Mouse (Mus musculus): ENCODE data around the gene Cbl. TPM values are rescaled to one million over a fixed set of nuclear protein-coding genes. Genes with fewer than 3 reads are reported as not detected.

The Cbl gene
- polyA plus RNA-seq (2014; fragmentation: Nextera tagmentation; extraction: Ambion mirVana): 12.0 and 12.7 TPM in 2 replicates

GRCm38 (mm10) chr9:44233802-44234478, at the start of gene Cbl:
Cbl (minus strand) TSS chr9:44234049.
- Histone ChIP-seq H3K4me3 (ENCODE audit: low read depth, low read length) (peak within 1 kb of the TSS; percentile 91), H3K27ac (ENCODE audit: low read depth, low read length) (peak within 1 kb of the TSS; percentile 94), H3K9ac (ENCODE audit: low read depth, low read length) (peak within 1 kb of the TSS; percentile 90), H3K4me2 (peak within 1 kb of the TSS; percentile 85), H3K4me1 (replicated peaks; ENCODE audit: control insufficient read depth, insufficient read depth, low read length) (peaks cover 15% of the 10 kb centered on the region), H3K36me3 (ENCODE audit: control insufficient read depth, insufficient read depth, low read length) (no peaks in the 10 kb centered on the region), H3K27me3 (replicated peaks; ENCODE audit: control insufficient read depth, insufficient read depth, low read length) (no peaks in the 10 kb centered on the region), H3K9me3 (ENCODE audit: control insufficient read depth, low read length) (no peaks in the 10 kb centered on the region)
- DNase-seq (ENCODE audit: low spot score) (peak; percentile 99), ATAC-seq (replicated peaks; ENCODE audit: low FRiP score) (peak; percentile 92)
- under 1% methylated on average over 72 of the region's 76 CpGs for WGBS

GRCm38 (mm10) chr9:44283183-44283582, 49.3 kb upstream of the Cbl start:
- Histone ChIP-seq H3K27ac (ENCODE audit: low read depth, low read length) (no peak overlapping the region), H3K9me3 (ENCODE audit: control insufficient read depth, low read length) (no peaks in the 10 kb centered on the region), H3K9ac (ENCODE audit: low read depth, low read length) (no peak overlapping the region), H3K27me3 (replicated peaks; ENCODE audit: control insufficient read depth, insufficient read depth, low read length) (peaks cover 10% of the 10 kb centered on the region), H3K4me3 (ENCODE audit: low read depth, low read length) (no peak overlapping the region), H3K4me1 (replicated peaks; ENCODE audit: control insufficient read depth, insufficient read depth, low read length) (peaks cover 18% of the 10 kb centered on the region), H3K4me2 (no peak overlapping the region), H3K36me3 (ENCODE audit: control insufficient read depth, insufficient read depth, low read length) (peaks cover 5% of the 10 kb centered on the region; the same call in 1 of the 2 replicates)
- WGBS: 54% methylated on average over 5 of the region's 5 CpGs
- DNase-seq (ENCODE audit: low spot score) (no peak), ATAC-seq (replicated peaks; ENCODE audit: low FRiP score) (no peak)

GRCm38 (mm10) chr9:44269973-44270372, 36.1 kb upstream of the Cbl start:
- Histone ChIP-seq H3K4me2 (no peak overlapping the region), H3K36me3 (ENCODE audit: control insufficient read depth, insufficient read depth, low read length) (peaks cover 9% of the 10 kb centered on the region; the same call in 1 of the 2 replicates), H3K4me1 (replicated peaks; ENCODE audit: control insufficient read depth, insufficient read depth, low read length) (peaks cover 13% of the 10 kb centered on the region), H3K9ac (ENCODE audit: low read depth, low read length) (no peak overlapping the region), H3K9me3 (ENCODE audit: control insufficient read depth, low read length) (no peaks in the 10 kb centered on the region), H3K4me3 (ENCODE audit: low read depth, low read length) (no peak overlapping the region), H3K27me3 (replicated peaks; ENCODE audit: control insufficient read depth, insufficient read depth, low read length) (no peaks in the 10 kb centered on the region), H3K27ac (ENCODE audit: low read depth, low read length) (no peak overlapping the region)
- WGBS: 93% methylated on average over 4 of the region's 4 CpGs
- DNase-seq (ENCODE audit: low spot score) (no peak), ATAC-seq (replicated peaks; ENCODE audit: low FRiP score) (no peak)

- DNase-seq (ENCODE audit: low spot score) (no peak), ATAC-seq (replicated peaks; ENCODE audit: low FRiP score) (no peak)
- H3K4me1 ChIP-seq (replicated peaks; ENCODE audit: control insufficient read depth, insufficient read depth, low read length): peaks cover 13% of the 10 kb centered on the region
- H3K27me3 ChIP-seq (replicated peaks; ENCODE audit: control insufficient read depth, insufficient read depth, low read length): no peaks in the 10 kb centered on the region
- peak overlapping the region; percentile 85; the same call in 1 of the 2 replicates for H3K4me2 ChIP-seq
- WGBS: 69% methylated on average over 3 of the region's 3 CpGs
- no peaks in the 10 kb centered on the region for H3K9me3 ChIP-seq (ENCODE audit: control insufficient read depth, low read length)
- peak overlapping the region; percentile 81; the same call in 1 of the 2 replicates for H3K27ac ChIP-seq (ENCODE audit: low read depth, low read length)
- H3K36me3 ChIP-seq (ENCODE audit: control insufficient read depth, insufficient read depth, low read length): peaks cover 1% of the 10 kb centered on the region; the same call in 1 of the 2 replicates
- H3K4me3 ChIP-seq (ENCODE audit: low read depth, low read length): no peak overlapping the region
- no peak overlapping the region for H3K9ac ChIP-seq (ENCODE audit: low read depth, low read length)
These were observed 35.2 kb upstream of the Cbl start for GRCm38 (mm10) chr9:44269077-44269476.

GRCm38 (mm10) chr9:44268432-44268831, 34.6 kb upstream of the Cbl start, which contains the start of gene Nlrx1:
Nlrx1 (minus strand) TSS chr9:44268599.
- DNase-seq (ENCODE audit: low spot score): peak; percentile 48
- no peaks in the 10 kb centered on the region for H3K9me3 ChIP-seq (ENCODE audit: control insufficient read depth, low read length)
- H3K27ac ChIP-seq (ENCODE audit: low read depth, low read length): peak within 1 kb of the TSS; percentile 81
- H3K36me3 ChIP-seq (ENCODE audit: control insufficient read depth, insufficient read depth, low read length): no peaks in the 10 kb centered on the region; the same call in 1 of the 2 replicates
- H3K4me3 ChIP-seq (ENCODE audit: low read depth, low read length): peak within 1 kb of the TSS; percentile 62
- H3K4me2 ChIP-seq: peak within 1 kb of the TSS; percentile 85
- H3K27me3 ChIP-seq (replicated peaks; ENCODE audit: control insufficient read depth, insufficient read depth, low read length): no peaks in the 10 kb centered on the region
- peak; percentile 74 for ATAC-seq (replicated peaks; ENCODE audit: low FRiP score)
- H3K4me1 ChIP-seq (replicated peaks; ENCODE audit: control insufficient read depth, insufficient read depth, low read length): peaks cover 13% of the 10 kb centered on the region
- WGBS: 44% methylated on average over 6 of the region's 6 CpGs
- H3K9ac ChIP-seq (ENCODE audit: low read depth, low read length): peak within 1 kb of the TSS; percentile 83

GRCm38 (mm10) chr9:44268027-44268360, 34.1 kb upstream of the Cbl start:
- WGBS: 4% methylated on average over 27 of the region's 28 CpGs
- H3K4me1 ChIP-seq (replicated peaks; ENCODE audit: control insufficient read depth, insufficient read depth, low read length): peaks cover 13% of the 10 kb centered on the region
- peak overlapping the region; percentile 85 for H3K4me2 ChIP-seq
- peak overlapping the region; percentile 81 for H3K27ac ChIP-seq (ENCODE audit: low read depth, low read length)
- H3K9ac ChIP-seq (ENCODE audit: low read depth, low read length): peak overlapping the region; percentile 83
- no peaks in the 10 kb centered on the region; the same call in 1 of the 2 replicates for H3K36me3 ChIP-seq (ENCODE audit: control insufficient read depth, insufficient read depth, low read length)
- no peaks in the 10 kb centered on the region for H3K9me3 ChIP-seq (ENCODE audit: control insufficient read depth, low read length)
- ATAC-seq (replicated peaks; ENCODE audit: low FRiP score) (peak; percentile 84), DNase-seq (ENCODE audit: low spot score) (peak; percentile 84)
- peak overlapping the region; percentile 62 for H3K4me3 ChIP-seq (ENCODE audit: low read depth, low read length)
- H3K27me3 ChIP-seq (replicated peaks; ENCODE audit: control insufficient read depth, insufficient read depth, low read length): no peaks in the 10 kb centered on the region

GRCm38 (mm10) chr9:44267319-44268026, 33.6 kb upstream of the Cbl start:
- Histone ChIP-seq H3K4me3 (ENCODE audit: low read depth, low read length) (peak overlapping the region; percentile 62), H3K4me1 (replicated peaks; ENCODE audit: control insufficient read depth, insufficient read depth, low read length) (peaks cover 13% of the 10 kb centered on the region), H3K27me3 (replicated peaks; ENCODE audit: control insufficient read depth, insufficient read depth, low read length) (no peaks in the 10 kb centered on the region), H3K9ac (ENCODE audit: low read depth, low read length) (peak overlapping the region; percentile 83), H3K36me3 (ENCODE audit: control insufficient read depth, insufficient read depth, low read length) (no peaks in the 10 kb centered on the region; the same call in 1 of the 2 replicates), H3K9me3 (ENCODE audit: control insufficient read depth, low read length) (no peaks in the 10 kb centered on the region), H3K27ac (ENCODE audit: low read depth, low read length) (peak overlapping the region; percentile 81), H3K4me2 (peak overlapping the region; percentile 85)
- DNase-seq (ENCODE audit: low spot score): no peak
- 15% methylated on average over 19 of the region's 23 CpGs for WGBS
- no peak for ATAC-seq (replicated peaks; ENCODE audit: low FRiP score)

- Histone ChIP-seq H3K36me3 (ENCODE audit: control insufficient read depth, insufficient read depth, low read length) (no peaks in the 10 kb centered on the region; the same call in 1 of the 2 replicates), H3K4me2 (no peak overlapping the region), H3K4me1 (replicated peaks; ENCODE audit: control insufficient read depth, insufficient read depth, low read length) (peaks cover 13% of the 10 kb centered on the region), H3K9me3 (ENCODE audit: control insufficient read depth, low read length) (no peaks in the 10 kb centered on the region), H3K27me3 (replicated peaks; ENCODE audit: control insufficient read depth, insufficient read depth, low read length) (no peaks in the 10 kb centered on the region), H3K27ac (ENCODE audit: low read depth, low read length) (no peak overlapping the region), H3K9ac (ENCODE audit: low read depth, low read length) (no peak overlapping the region), H3K4me3 (ENCODE audit: low read depth, low read length) (no peak overlapping the region)
- DNase-seq (ENCODE audit: low spot score) (no peak), ATAC-seq (replicated peaks; ENCODE audit: low FRiP score) (no peak)
- WGBS: 64% methylated on average over 8 of the region's 8 CpGs
These were observed 32.8 kb upstream of the Cbl start for GRCm38 (mm10) chr9:44266478-44267226.
